Mouse (Mus musculus) liver, adult 2 months (tissue): ENCODE measurements around the gene Qrich2.

Experiments
- CTCF ChIP-seq: fragments of 200-500 bp; IDR thresholded peaks from 2 replicates; pipeline ENCODE4 v1.5.1; 2011; ENCODE audit warnings: low read depth, low read length, control low read depth
- POLR2A ChIP-seq: fragments of 200-500 bp; IDR thresholded peaks from 2 replicates; pipeline ENCODE4 v1.6.1; 2011; ENCODE audit warnings: low read length, control low read depth; ENCODE audit not compliant: insufficient read depth; ENCODE audit errors: extremely low read depth

- no peak for TF ChIP-seq POLR2A
- TF ChIP-seq CTCF: no peak
These were observed 59.8 kb downstream of the Qrich2 start for GRCm38 (mm10) chr11:116406231-116406728.
